Mouse (Mus musculus) testis, adult 10 weeks (tissue): ENCODE results near the gene Pdss1. TPM values are rescaled to one million over a fixed set of nuclear protein-coding genes. Genes with fewer than 3 reads are reported as not detected.

Experiments used
- polyA plus RNA-seq: library from polyadenylated mRNA; stranded (reverse); fragments of 350-450 nt; fragmentation: Illumina TruSeq; extraction: RNeasy Lipid Tissue Mini Kit (QIAGEN cat#74804); gene quantifications from one replicate; pipeline ENCODE4 v1.2.3, GENCODE M21; 2014; ENCODE audit warnings: low read depth, low replicate concordance

Gene Pdss1
- polyA plus RNA-seq = 13.1 TPM

GRCm38 (mm10) chr2:22895282-22896273 lies at the start of gene Pdss1:
Gene Pdss1, plus strand, starts transcription at chr2:22895522.

Other genes starting within 250 kb of the Pdss1 start
- gene Apbb1ip, start 121.4 kb upstream of the Pdss1 start, polyA plus RNA-seq = 8.8 TPM
- 45.0 TPM for gene Abi1, start 144.7 kb downstream of the Pdss1 start, polyA plus RNA-seq
- gene Acbd5, start 172.6 kb downstream of the Pdss1 start, polyA plus RNA-seq = 75.3 TPM